Mouse (Mus musculus) liver, embryonic 11.5 days (tissue): ENCODE measurements around the gene Cldn7. TPM values are rescaled to one million over a fixed set of nuclear protein-coding genes. Genes with fewer than 3 reads are reported as not detected.

Experiments
- ATAC-seq: fragments of 200-750 bp; cut with Nextera tagmentation; replicated peaks from 2 replicates; pipeline ENCODE4 v1.8.0; 2017; ENCODE audit warnings: moderate number of reproducible peaks, mild to moderate bottlenecking, moderate TSS enrichment, moderate library complexity; ENCODE audit not compliant: low FRiP score
- DNase-seq: peaks from one replicate; pipeline ENCODE4 v3.0.0-alpha.2; 2017; ENCODE audit warnings: low spot score
- H3K27ac ChIP-seq: fragments of 300-500 bp; sonication (generic); 2 replicates; pipeline ENCODE4 v1.5.1; 2014; ENCODE audit warnings: mild to moderate bottlenecking, low read depth, low read length, control low read depth
- H3K27me3 ChIP-seq: fragments of 300-500 bp; sonication (generic); replicated peaks from 2 replicates; pipeline ENCODE4 v1.6.1; 2014; ENCODE audit warnings: low read length, mixed read lengths; ENCODE audit not compliant: control insufficient read depth, insufficient read depth
- H3K36me3 ChIP-seq: fragments of 300-500 bp; sonication (generic); 2 replicates; pipeline ENCODE4 v1.6.1; 2014; ENCODE audit warnings: mild to moderate bottlenecking, low read length, moderate library complexity, mixed read lengths; ENCODE audit not compliant: control insufficient read depth, insufficient read depth
- H3K4me1 ChIP-seq: fragments of 300-500 bp; sonication (generic); replicated peaks from 2 replicates; pipeline ENCODE4 v1.6.1; 2014; ENCODE audit warnings: low read length, mixed read lengths; ENCODE audit not compliant: control insufficient read depth, insufficient read depth
- H3K4me2 ChIP-seq: fragments of 300-500 bp; sonication (generic); 2 replicates; pipeline ENCODE4 v1.6.1; 2014; ENCODE audit warnings: mild to moderate bottlenecking, control low read depth, moderate library complexity
- H3K4me3 ChIP-seq: fragments of 300-500 bp; sonication (generic); 2 replicates; pipeline ENCODE4 v1.5.1; 2014; ENCODE audit warnings: low read depth, low read length, control low read depth
- H3K9ac ChIP-seq: fragments of 300-500 bp; sonication (generic); 2 replicates; pipeline ENCODE4 v1.6.1; 2014; ENCODE audit warnings: low read depth, low read length, control low read depth
- H3K9me3 ChIP-seq: fragments of 300-500 bp; sonication (generic); 2 replicates; pipeline ENCODE4 v1.6.1; 2016; ENCODE audit warnings: low read length, inconsistent platforms, mixed read lengths; ENCODE audit not compliant: control insufficient read depth
- WGBS: fragments of 180-500 bp; shearing (Covaris S2); extraction: QIAGEN DNeasy Blood & Tissue Kit; methylation state at CpG from one replicate; pipeline ENCODE4 v1.1.7; 2014; 5-methylcytosine and 5-hydroxymethylcytosine counted together
- polyA plus RNA-seq: library from polyadenylated mRNA; unstranded; fragments of >200 nt; fragmentation: Nextera tagmentation; extraction: Ambion mirVana; gene quantifications from 2 replicates; pipeline ENCODE4 v1.2.1, GENCODE M21; 2014

Gene Cldn7
- polyA plus RNA-seq, 1 experiment from 2014 or later, result 4.0 TPM

DNA sequence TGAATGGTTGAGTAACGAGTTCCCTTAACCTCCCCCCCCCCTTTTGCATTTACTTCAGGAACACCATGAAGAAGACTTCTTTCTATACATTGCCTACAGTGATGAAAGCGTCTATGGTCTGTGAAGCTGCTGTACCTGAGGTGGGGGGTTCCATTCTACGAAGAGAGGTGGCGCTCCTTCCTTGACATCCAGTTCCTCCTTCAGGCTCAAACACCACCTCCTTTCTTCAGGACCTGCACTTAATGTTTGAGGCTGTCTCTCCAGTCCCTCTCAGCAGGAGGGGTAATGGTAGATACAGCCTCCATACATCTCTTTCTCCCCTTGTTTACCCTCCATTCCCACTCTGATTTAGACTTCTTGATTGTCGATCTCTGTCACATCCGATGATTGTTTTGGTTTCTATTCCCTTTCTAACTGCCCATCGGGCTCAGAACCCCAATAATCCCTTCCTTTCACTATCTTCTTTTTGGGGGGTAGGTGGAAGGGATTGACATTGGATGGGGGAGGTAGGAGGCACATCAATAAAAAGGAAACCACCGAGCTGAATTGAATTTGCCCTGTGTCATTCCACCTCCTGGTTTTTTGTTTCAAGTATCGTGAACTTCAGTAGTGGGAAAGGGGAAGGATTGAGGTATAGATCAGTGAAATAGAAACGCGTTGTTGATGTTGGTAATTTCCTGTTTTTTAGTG, 30.0 kb downstream of the Cldn7 start:
- DNase-seq (no peak), ATAC-seq (no peak)
- Histone ChIP-seq H3K27me3 (no peaks in the 10 kb centered on the region), H3K9ac (no peak overlapping the region), H3K9me3 (no peaks in the 10 kb centered on the region), H3K4me3 (peak overlapping the region; percentile 97), H3K27ac (no peak overlapping the region), H3K4me2 (peak overlapping the region; percentile 56), H3K36me3 (peaks cover 29% of the 10 kb centered on the region), H3K4me1 (peaks cover 22% of the 10 kb centered on the region)
- 79% methylated on average over 11 of the region's 11 CpGs for WGBS

DNA sequence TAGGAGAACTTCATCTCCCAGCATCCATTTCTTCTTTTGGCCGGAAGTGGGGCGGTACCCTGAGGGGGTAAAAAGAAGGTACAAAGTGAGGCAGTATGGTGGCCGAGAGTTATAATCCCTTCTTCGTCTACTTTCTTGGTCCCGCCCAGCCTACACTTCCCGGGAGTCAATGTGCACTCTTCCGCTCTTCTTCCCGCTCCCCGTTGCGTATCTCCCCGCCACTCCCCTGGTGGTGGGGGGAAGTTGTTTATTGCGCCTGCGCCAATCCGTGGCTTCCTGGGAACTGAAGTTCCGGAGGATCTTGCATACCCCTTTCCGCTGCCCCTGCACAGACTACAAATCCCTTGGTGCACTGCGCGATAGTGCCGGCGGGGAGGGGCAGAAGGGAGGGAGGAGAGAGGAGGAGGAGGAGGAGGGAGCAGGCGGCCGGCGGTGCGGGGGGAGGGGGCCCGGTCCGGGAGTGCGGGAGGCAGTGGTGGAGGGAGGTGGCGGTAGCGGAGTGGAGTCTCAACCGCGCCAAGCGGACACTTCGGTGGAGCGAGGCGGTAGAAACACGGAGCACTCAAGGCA, 30.9 kb downstream of the Cldn7 start, which contains the start of gene Phf23:
TSS of gene Phf23 (plus strand) at position 387 of the 570 bp plus-strand sequence.
- peak within 1 kb of the TSS; percentile 75 for H3K4me2 ChIP-seq
- H3K27me3 ChIP-seq, result no peaks in the 10 kb centered on the region
- no peaks in the 10 kb centered on the region for H3K9me3 ChIP-seq
- H3K9ac ChIP-seq, result peak within 1 kb of the TSS; percentile 99
- DNase-seq (peak; percentile 98), ATAC-seq (peak; percentile 82)
- H3K36me3 ChIP-seq, result peaks cover 25% of the 10 kb centered on the region
- under 1% methylated on average over 36 of the region's 36 CpGs for WGBS
- peak within 1 kb of the TSS; percentile 99 for H3K27ac ChIP-seq
- H3K4me3 ChIP-seq, result peak within 1 kb of the TSS; percentile 97
- peaks cover 26% of the 10 kb centered on the region for H3K4me1 ChIP-seq

DNA sequence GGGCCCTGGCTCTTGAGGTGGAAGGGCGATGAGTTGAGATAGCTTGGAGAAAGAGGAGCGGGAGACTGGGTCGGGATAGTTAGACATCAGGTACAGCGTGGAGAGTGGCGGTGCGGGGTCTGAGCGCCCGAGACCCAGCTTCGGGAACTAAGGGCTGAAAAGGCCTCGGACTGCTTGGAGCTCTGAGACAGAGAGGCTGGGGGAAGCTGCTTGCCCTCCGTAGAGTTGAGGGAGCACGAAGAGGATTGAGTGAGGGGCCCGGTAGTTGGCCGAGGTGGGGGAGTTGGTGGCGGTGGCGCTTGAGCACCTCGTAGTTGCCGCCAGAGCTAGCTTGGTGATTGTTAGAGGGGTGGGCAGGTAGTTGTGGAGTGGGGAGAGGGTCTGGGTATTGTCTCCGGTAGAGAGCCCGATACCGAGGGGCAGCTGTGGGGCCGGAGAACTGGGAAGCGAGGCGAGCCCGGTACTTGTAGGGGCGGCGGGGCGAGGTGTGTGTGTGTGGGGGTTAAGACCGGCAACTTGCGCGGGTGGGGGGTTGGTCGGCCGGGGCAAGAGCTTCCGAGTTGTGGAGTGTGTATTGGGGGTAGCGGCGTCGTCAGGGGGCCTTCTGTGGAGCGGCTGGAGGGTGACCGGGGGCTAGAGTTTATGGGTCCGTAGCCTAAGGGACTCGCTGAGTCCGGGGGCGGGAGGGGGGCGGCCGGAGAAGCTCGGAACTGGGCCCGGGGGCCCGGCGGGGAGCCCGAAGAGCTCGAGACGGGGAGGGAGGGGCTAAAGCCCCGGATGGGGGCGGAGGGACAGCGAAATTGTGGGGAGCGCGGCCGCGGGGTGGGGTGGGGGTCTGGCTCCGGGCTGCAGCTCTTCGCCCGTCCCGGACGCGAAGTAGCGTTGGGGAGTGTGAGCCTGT, 31.8 kb downstream of the Cldn7 start:
- Histone ChIP-seq H3K27me3 (no peaks in the 10 kb centered on the region), H3K36me3 (peaks cover 25% of the 10 kb centered on the region), H3K9me3 (no peaks in the 10 kb centered on the region), H3K9ac (peak overlapping the region; percentile 99), H3K4me3 (peak overlapping the region; percentile 97), H3K4me1 (peaks cover 26% of the 10 kb centered on the region), H3K27ac (peak overlapping the region; percentile 99), H3K4me2 (peak overlapping the region; percentile 75)
- DNase-seq (peak; percentile 69), ATAC-seq (peak; percentile 8)
- WGBS, result 1% methylated on average over 66 of the region's 66 CpGs

DNA sequence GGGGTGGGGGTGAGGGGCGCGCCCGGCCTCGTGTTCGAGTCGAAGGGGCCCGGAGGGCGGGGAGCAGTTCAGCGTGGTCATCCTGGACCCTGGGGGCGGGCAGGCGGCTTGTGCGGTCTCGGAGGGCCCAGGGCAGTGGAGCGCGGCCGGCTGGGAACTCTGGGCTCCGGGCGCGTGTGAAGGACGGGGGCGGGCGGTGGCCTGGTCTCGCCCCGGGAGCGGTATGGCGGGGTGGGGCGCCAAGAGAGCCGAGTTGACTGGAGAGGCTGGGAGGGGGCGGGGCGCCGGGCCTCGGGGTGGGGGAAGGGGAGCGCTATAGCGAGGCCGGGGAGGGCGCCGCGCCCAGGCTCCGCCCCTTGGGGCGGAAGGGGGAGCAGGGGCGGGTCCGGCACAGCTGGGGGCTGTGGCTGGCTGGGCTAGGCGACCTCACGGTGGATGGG, 32.5 kb downstream of the Cldn7 start:
- WGBS, result 1% methylated on average over 31 of the region's 44 CpGs
- Histone ChIP-seq H3K4me3 (peak overlapping the region; percentile 97), H3K4me2 (peak overlapping the region; percentile 75), H3K36me3 (peaks cover 25% of the 10 kb centered on the region), H3K4me1 (peaks cover 28% of the 10 kb centered on the region), H3K27me3 (no peaks in the 10 kb centered on the region), H3K27ac (peak overlapping the region; percentile 99), H3K9me3 (no peaks in the 10 kb centered on the region), H3K9ac (peak overlapping the region; percentile 99)
- DNase-seq, result peak; percentile 92
- ATAC-seq, result peak; percentile 74

DNA sequence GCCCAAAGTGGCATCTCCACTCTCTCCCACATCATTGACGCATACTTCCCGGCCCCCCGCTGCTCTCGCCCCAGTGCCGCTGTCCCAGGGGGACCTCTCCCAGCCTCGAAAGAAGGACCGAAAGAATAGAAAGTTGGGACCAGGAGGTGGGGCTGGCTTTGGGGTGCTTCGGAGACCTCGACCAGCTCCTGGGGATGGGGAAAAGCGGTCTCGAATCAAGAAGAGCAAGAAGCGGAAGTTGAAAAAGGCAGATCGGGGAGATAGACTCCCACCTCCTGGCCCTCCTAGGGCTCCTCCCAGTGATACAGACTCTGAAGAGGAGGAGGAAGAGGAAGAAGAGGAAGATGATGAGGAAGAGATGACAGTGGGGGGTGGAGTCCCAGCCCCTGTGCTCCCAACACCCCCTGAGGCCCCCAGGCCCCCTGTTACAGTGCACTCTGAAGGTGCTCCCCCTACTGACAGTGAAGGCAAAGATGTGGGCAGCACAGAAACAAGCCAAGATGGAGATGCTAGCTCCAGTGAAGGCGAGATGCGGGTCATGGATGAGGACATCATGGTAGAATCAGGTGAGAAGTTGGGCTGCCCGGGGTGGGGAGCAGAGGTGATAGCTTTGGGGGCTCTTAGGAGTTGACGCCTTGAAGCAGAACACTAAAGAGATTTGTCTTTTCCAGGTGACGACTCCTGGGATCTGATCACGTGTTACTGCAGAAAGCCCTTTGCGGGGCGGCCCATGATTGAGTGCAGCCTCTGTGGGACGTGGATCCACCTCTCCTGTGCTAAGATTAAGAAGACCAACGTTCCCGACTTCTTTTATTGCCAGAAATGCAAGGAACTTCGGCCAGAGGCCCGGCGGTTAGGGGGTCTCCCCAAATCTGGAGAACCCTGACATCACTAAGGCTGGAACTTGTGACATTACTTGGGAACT, 34.2 kb downstream of the Cldn7 start:
- H3K9ac ChIP-seq, result no peak overlapping the region
- H3K9me3 ChIP-seq, result no peaks in the 10 kb centered on the region
- WGBS, result 89% methylated on average over 27 of the region's 27 CpGs
- no peak overlapping the region; the same call in 1 of the 2 replicates for H3K4me2 ChIP-seq
- H3K4me1 ChIP-seq, result peaks cover 30% of the 10 kb centered on the region
- ATAC-seq, result no peak
- H3K36me3 ChIP-seq, result peaks cover 20% of the 10 kb centered on the region
- 0 out of 2 replicates have a peak overlapping the region, but pooled peaks have one; percentile 4 for H3K27ac ChIP-seq
- no peaks in the 10 kb centered on the region for H3K27me3 ChIP-seq
- DNase-seq, result no peak
- H3K4me3 ChIP-seq, result no peak overlapping the region

DNA sequence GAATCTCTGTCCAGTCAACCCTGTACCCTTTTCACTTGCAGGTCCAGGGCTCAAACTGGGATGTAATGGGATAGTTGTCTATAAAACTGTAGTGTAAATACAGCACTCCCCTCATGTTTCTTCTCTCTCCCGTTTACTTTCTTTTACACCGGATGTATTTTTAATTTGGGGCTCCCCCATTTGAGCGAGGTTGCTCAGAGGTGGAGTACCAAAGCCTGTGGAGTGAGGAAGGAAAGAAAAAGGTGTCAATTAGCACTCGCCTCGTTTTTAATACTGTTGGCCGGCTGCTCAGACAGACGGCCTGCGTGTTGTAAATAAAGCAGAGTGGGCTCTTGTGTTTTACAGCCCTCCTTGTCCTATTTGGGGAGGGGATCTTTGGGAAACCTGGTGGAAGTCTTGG, 35.1 kb downstream of the Cldn7 start:
- WGBS, result 84% methylated on average over 8 of the region's 8 CpGs
- Histone ChIP-seq H3K36me3 (peaks cover 20% of the 10 kb centered on the region), H3K27me3 (no peaks in the 10 kb centered on the region), H3K9me3 (no peaks in the 10 kb centered on the region), H3K27ac (peak overlapping the region; percentile 90; the same call in 1 of the 2 replicates), H3K9ac (no peak overlapping the region), H3K4me1 (peaks cover 26% of the 10 kb centered on the region), H3K4me2 (peak overlapping the region; percentile 81), H3K4me3 (peak overlapping the region; percentile 77; the same call in 1 of the 2 replicates)
- ATAC-seq (no peak), DNase-seq (no peak)

DNA sequence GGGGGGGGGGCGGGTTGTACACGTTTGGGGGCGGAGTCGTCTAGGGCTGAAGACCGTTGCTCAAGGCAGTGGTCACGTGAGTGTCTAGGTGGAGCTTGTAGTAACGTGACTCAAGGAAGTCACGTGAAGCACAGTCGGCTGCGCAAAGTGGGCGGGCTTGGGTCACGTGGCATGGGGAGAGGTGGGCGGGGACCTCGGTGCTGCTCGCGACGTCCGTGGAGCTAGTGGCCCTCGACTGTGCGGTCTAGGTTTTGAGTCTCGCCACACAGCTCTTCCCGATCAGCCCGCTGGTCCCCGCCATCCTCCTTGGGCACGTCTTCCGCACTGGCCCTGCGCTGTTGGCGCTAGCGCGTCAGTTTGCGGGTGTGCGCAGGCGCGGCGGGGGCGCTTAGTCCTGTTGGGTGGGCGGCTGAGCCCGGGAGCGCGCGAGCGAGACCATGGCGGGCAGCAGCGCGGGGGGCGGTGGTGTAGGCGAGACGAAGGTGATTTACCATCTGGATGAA, 35.9 kb downstream of the Cldn7 start, which contains the start of gene Dvl2:
TSS of gene Dvl2 (plus strand) at position 200 of the 503 bp plus-strand sequence.
- Histone ChIP-seq H3K4me1 (peaks cover 25% of the 10 kb centered on the region), H3K27me3 (no peaks in the 10 kb centered on the region), H3K36me3 (peaks cover 20% of the 10 kb centered on the region), H3K27ac (peak within 1 kb of the TSS; percentile 90), H3K9me3 (no peaks in the 10 kb centered on the region), H3K9ac (peak within 1 kb of the TSS; percentile 74), H3K4me2 (peak within 1 kb of the TSS; percentile 81), H3K4me3 (peak within 1 kb of the TSS; percentile 77)
- ATAC-seq, result peak; percentile 24
- WGBS, result 0% methylated on average over 47 of the region's 48 CpGs
- DNase-seq, result peak; percentile 93
